Mouse (Mus musculus): ENCODE measurements around the gene Unc93a. TPM values are rescaled to one million over a fixed set of nuclear protein-coding genes. Genes with fewer than 3 reads are reported as not detected.
"Not testable (repeated sequence)": the region's sequence is repeated elsewhere in the genome, so short reads cannot be mapped to it uniquely, and the experiment has no call there.

Gene Unc93a
- polyA plus RNA-seq, 2 experiments from 2014 or later = not detected

DNA sequence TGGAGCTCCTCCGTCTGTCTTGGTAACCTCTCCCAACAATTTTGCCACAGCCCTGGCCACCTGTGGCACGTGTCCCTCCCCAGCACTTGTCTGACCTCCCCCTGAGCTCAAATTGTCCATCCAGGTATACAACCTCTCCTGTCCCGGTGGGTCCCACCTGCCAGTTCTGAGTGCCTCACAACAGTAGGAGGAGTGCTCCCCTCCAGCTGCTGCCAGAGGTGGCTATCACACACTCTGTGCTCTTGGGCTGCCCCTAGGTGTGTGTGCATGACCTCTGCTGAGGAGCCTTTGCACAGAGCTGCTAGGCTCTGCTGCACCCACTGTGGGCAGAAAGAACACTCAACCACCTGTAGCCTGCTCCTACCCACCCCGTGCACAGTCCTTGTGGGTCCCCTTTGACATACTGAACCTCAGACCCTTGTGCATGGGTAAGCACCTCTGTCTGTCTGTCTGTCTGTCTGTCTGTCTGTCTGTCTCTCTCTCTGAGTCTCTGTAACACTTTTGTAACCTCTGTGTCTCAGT lies 63.7 kb downstream of the Unc93a start:
- ATAC-seq = not testable (repeated sequence)

DNA sequence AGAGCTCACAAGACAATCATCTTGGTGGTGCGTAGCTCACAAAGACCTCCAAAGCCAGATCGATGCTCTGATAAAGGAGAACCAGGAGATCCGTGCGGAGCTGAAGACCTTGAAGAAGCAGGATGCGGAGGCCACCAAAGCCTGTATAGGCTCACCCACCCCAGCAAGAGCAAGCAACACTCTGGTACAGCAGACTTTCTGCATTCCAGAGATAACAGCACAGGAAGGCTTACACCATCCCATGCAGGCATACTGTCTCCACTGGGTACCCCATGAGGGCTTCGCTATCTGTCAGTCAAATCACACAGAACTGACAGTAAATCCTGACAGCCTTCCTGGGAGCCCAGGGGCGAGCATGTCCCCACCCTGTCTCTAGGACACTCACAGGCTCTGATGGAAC lies 68.7 kb downstream of the Unc93a start:
- not testable (repeated sequence) for ATAC-seq

DNA sequence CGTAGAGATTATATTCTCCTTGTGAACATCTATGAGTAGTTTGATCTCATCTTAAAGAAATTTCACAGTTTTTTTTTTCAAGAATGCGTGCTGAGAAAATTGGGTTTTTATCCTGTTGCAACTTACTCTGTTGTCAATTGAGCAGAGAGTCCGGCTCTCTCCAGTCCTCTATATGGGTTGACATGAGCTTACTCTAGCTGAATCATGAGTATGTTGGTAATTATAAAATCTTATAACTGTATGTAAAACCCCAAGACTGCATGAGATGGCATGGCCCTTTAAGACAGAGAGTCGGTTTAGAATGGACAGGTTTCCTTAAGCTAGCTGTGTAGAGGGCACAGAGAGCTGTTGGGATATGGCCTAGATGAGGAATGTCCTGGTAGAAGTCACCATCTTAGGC lies 70.8 kb downstream of the Unc93a start, which contains the start of gene Tcp10b:
Gene Tcp10b, plus strand, starts transcription at position 301 of the 400 bp plus-strand sequence.
- ATAC-seq = not testable (repeated sequence)

Other genes with a start within 250 kb of the Unc93a start
- 1 to 10 TPM in 1 of 2 experiments, under 1 TPM in 1; 0.55 to 1.3 TPM for gene Pnldc1, start 221.6 kb downstream of the Unc93a start, polyA plus RNA-seq (2017; shearing (Covaris generic))
- 100 to 1,000 TPM; 221 to 225 TPM for gene Tcp1, start 216.1 kb downstream of the Unc93a start, polyA plus RNA-seq (2017; shearing (Covaris generic))
- gene Mrpl18, start 215.5 kb downstream of the Unc93a start, polyA plus RNA-seq (2017; shearing (Covaris generic)) = 100 to 1,000 TPM; 187 to 190 TPM
- gene Acat3, start 191.2 kb downstream of the Unc93a start, polyA plus RNA-seq (2017; shearing (Covaris generic)) = under 1 TPM in 1 of 2 experiments, not detected in 1; 0.52 TPM
- 10 to 100 TPM; 53.6 to 68.3 TPM for gene Acat2, start 171.1 kb downstream of the Unc93a start, polyA plus RNA-seq (2017; shearing (Covaris generic))
- gene Wtap, start 137.6 kb downstream of the Unc93a start, polyA plus RNA-seq (2017; shearing (Covaris generic)) = 100 to 1,000 TPM in 1 of 2 experiments, 10 to 100 TPM in 1; 97.3 to 149 TPM
- 10 to 100 TPM; 50.5 to 67.6 TPM for gene Sod2, start 125.0 kb downstream of the Unc93a start, polyA plus RNA-seq (2017; shearing (Covaris generic))
- not detected for gene Gpr31b, start 79.5 kb downstream of the Unc93a start, polyA plus RNA-seq (2017; shearing (Covaris generic))
- not detected for gene Tcp10b, start 70.7 kb downstream of the Unc93a start, polyA plus RNA-seq (2017; shearing (Covaris generic))
- gene Smok2a, start 89.4 kb upstream of the Unc93a start, polyA plus RNA-seq (2017; shearing (Covaris generic)) = not detected
- not detected for gene Smok2b, start 98.4 kb upstream of the Unc93a start, polyA plus RNA-seq (2017; shearing (Covaris generic))
- gene Tcp10c, start 222.8 kb upstream of the Unc93a start, polyA plus RNA-seq (2017; shearing (Covaris generic)) = not detected

Measured in CD4-positive, CD25-positive, alpha-beta regulatory T cell, adult 4 months (primary cell).